Mouse (Mus musculus) right cerebral cortex, adult 2 months (tissue): ENCODE measurements around the gene Tmtc4.

Experiments used
- DNase-seq, 2 experiments: peaks; one replicate each; pipeline ENCODE4 v3.0.0; 2021 to 2022; ENCODE audit warnings: low spot score in 2 of 2

Gene Tmtc4

DNA sequence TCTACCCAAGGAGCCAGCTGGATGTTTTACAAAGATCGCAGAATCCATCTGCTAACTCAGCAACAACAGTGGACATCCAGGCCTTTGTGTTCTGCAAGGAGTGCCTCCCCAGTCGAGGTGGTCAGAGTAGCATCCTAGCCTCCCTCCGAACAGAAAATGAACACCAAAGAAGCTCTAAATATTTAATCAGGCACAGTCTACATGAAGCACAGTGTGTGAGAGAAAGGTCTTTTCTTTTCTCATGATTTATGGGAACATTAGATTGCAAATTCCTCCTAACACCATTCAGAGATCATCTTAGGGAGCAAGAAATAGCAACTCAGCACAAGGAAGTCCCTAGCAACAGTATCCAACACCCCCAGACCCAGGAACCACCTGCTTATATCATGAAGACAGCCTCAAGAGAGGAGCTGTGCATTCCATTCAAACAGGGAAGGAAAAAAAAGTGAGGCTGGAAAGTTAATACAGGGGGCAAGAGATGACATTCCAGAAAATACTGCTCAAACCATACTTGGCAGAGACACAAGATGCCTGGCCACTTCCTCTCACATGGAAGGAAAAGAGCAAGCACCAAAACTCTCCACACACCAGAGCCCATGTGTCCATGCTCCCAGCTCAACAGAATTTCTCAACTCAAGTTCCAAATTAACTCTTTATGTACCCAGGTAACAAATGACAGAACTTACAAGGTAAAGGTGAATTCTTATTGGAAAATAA is 8.8 kb downstream of the Tmtc4 start:
- no peak for DNase-seq

DNA sequence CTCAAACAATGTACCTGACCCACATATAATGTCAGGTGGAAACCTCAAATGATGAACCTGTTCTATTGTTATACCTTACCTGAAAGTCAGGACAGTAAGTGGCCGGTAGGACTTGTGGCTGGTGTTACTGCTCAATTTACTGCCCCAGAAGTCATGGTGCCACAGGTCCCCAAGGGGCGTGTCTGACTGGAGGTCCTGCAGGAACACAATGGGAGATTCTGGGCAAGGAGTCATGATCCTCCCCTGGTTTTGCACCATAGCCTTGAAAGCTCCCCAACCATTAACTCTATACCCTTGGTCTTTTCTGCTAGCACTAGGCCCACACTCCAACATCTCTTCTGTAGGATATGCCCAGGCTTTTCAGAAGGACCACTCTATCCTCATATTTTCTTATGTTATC is 10.7 kb downstream of the Tmtc4 start:
- DNase-seq: no peak

DNA sequence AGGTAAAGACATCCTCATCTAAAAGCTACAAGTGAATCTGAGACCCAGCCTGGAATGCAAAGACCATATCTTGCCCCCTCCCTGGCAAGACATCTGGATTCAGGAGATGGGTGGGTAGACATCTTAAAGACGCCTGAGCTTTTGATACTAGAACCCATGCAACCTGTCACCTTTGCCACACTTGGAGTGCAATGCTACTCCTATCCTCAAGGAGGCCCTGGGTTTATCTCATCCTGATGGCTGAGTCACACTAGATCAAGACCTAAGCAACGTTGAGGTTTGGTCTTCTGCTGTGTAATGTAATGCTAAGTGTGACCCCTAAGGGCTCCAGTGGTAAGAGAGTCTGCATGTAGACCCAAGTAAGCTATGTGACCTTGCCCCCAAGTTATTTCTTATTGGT is 15.8 kb downstream of the Tmtc4 start:
- DNase-seq: no peak

GRCm38 (mm10) chr14:122957941-122958340 is 25.9 kb downstream of the Tmtc4 start:
- peak; percentile 84 to 85 for DNase-seq

- peak; percentile 75 to 80 for DNase-seq
These were observed 30.5 kb downstream of the Tmtc4 start for GRCm38 (mm10) chr14:122953331-122953730.

GRCm38 (mm10) chr14:122952556-122952955 is 31.3 kb downstream of the Tmtc4 start:
- no peak for DNase-seq

GRCm38 (mm10) chr14:122951676-122952445 is 32.0 kb downstream of the Tmtc4 start:
- no peak for DNase-seq

DNA sequence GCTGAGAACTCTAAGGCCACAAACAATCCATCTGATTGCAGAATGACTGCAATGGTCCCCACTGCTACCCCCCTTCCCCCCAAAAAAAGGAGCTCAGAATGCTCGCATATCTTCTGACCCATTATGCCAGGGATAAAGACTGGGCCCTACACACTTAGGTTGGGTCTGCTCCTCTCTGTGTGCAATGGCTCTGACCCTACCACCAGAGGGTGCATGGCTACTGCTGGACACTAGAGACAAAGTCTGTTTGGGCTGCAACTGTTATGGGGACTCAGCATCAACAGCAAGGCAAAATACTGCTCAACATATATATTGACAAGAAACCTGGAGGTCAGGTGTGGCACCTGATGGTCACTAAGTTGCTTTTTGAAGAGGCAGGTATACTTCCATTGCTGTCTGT is 32.9 kb downstream of the Tmtc4 start:
- no peak for DNase-seq

DNA sequence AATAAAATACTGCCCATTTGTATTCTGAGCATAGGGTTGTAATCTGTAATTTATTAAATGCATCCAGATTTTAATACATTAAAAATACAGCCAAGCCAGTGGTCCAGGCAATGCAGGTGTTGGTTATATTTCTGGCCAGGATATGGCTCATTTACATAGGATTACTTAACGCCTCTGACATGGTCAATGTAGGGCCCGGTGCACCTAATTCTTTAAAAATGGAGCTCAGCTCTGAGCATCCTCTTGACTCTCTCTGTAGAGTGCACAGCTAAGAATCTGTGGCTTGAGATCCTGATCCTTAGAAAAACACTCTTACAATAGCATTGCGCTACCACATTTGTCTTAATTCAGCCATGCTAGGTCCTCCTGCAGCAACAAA is 40.4 kb downstream of the Tmtc4 start:
- no peak for DNase-seq

DNA sequence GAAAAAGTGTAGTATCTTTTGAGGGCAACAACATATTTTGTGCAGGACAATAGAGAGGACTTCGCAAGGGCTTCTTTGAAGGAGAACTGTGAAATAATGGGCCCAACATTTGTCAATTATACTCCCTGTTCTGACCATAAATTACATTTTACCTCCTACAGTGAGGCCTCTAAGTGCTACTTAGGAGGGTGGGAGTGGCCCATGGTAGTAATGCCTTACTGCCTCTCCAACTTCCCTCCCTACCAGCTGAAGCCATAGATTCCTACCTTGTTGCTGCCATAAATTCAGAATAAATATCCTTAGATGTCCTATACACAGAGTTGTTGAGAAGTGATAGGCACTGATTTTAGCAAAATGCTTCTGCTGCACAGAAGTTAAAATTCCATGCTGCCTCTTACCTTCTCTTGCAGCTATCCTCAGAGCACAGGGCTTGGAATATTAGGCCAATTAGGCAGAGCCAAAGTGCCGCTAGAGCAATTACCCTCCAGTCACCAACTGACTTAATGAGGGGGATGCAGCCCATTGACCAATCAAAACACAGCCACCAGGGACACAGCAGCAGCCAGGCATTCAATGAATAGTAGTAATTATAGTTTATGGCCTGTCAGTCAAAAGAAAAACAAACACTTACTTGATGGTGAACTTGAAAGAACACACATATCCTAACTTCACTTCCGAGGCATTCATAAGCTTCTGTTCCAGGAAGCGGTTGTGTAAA is 40.9 kb downstream of the Tmtc4 start:
- no peak for DNase-seq

DNA sequence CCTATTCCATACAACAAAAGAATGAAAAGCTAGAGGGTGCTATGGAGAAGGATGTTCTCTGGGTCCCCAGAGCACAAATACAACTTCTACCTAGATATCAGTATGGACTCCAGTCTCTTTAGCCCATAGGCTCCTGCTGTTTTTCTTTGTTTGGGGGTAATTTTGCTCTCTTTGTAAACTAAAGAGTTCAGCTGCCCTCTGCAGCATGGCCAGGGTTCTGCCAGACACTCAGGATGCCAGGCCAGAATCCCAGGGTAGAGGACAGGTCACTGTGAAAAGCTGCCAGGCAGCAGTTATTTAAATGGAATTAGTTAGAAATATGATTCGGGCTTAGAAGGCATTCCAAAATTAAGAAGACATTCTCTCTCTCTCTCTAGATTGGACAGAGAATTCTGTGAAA is 47.4 kb downstream of the Tmtc4 start:
- DNase-seq: no peak

DNA sequence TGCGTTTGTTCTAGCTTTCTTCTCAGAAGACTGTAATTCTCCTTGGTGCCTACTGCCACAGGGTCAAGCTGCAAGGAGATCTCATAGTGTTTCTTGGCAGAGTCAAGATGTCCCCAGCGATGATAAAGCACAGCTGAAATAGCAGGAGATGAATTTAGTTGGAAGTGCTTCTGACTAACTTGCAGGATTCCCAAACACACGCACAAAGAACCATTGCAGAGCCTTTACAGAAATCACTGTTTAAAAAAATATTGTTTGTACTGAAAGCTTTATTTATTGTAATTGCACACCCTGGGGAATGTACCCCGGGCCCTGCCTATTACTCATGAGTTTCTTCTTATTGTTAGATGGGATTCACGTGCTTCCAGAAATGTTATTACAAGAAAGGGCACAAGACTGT is 63.8 kb downstream of the Tmtc4 start:
- DNase-seq: no peak

DNA sequence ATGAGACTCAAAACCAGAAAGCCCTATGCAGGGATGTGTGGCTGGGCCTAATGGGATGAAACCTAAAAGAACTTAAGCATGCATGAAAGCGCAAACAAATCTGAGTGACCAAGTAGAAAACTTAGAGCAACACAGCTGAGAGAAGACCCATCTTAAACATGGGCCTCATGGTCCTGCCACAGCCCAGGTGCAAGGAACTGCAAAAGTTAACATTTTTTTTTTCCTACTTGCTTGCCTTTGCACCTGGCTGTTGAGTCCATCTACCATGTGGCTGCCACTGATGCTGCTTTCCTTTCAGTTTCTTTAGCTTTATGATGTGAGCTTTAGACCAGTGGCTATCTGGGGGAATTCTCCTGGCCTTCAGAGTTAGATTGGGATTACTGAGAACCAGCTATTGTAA is 66.2 kb downstream of the Tmtc4 start:
- DNase-seq: no peak

- DNase-seq: no peak
These were observed 70.2 kb downstream of the Tmtc4 start, which contains the start of gene Ggact for GRCm38 (mm10) chr14:122913657-122914056. Gene Ggact, minus strand, starts transcription at chr14:122913757.

DNA sequence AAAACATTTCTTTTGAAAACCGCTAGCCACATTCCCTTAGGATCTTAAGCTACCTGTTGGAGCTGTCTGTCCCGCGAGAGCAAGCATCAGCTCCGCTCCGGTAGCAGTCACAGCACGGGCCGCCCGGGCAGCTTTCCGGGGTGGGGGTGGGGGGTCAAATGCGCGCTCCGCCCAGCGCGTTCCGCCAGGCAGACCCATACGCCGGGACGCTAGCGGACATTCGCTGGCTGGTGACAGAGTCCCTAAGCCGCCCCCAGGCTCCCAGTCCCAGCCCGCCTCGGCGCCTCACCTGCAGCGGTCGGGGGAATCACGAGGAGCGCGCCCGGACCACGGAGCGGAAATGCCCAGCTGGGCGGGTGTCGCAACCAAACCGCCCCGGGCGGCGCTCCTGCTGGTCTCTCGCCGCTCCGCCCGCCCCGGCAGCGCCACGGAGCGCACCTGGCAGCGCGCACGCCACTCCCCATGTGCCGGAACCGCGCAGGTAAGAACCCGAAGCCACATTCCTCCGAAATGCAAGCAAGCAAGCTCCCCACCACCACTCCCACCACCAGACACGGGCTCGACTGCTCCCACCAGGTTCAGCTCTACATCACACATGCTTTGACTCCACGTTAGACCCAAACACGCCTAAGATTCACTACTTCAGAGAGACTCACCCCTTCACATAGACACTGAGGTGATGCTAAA is 70.9 kb downstream of the Tmtc4 start:
- DNase-seq: peak; percentile 48 to 61

GRCm38 (mm10) chr14:122912137-122912536 is 71.7 kb downstream of the Tmtc4 start:
- DNase-seq: no peak

DNA sequence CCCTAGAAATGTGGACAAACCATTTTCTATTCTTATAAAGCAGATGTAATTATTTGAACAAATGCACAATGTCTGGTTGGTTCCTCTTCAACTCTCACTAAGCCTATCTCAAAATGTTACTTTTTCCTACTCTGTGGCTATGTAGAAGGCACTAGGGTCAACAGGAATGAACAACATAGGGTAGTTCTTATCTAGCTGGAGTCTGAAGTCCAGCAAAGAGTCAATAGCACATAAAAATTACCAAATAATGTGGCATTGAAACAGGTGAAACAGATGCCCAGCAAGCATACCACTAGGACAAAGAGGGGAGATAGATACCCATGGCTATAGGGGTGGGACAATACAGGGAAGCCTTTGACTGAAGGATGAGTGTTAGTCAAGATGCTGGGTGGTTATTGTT is 72.6 kb downstream of the Tmtc4 start:
- DNase-seq: no peak

DNA sequence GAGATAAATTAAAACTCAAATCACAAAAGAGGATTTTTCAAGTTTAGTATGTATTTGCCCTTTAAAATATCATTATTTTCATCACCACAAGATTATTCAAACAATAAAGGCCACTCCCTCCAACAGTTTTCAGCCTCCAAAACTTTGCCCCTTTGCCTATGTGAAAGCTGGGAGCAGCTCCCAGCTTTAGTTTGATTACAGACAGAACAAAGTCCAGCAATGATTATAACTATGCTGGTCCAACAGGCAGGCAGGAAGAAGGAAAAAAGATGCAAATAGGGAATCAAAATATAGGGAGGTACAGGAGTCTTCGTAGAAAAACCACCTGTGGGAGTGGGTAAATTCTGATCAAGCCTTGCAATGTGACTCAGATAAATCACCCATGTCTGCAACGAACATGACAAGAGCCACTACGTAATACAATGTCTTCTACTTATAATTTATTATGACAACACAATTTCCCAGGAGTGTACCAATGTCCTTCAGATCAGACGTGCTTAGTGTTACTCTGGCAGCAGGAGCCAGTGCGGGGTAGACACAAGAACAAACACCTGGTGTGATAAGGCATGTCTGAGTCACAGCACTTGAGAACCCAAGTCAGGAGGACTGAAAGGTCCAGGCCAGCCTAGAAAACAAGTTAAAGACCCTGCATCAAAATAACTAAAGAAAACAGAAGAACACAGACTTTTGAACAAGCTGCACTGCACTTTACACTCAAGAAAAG is 74.3 kb downstream of the Tmtc4 start:
- no peak for DNase-seq

- DNase-seq: no peak
These were observed 75.8 kb downstream of the Tmtc4 start for GRCm38 (mm10) chr14:122908075-122908474.

GRCm38 (mm10) chr14:122905007-122905406 is 78.8 kb downstream of the Tmtc4 start:
- no peak for DNase-seq

DNA sequence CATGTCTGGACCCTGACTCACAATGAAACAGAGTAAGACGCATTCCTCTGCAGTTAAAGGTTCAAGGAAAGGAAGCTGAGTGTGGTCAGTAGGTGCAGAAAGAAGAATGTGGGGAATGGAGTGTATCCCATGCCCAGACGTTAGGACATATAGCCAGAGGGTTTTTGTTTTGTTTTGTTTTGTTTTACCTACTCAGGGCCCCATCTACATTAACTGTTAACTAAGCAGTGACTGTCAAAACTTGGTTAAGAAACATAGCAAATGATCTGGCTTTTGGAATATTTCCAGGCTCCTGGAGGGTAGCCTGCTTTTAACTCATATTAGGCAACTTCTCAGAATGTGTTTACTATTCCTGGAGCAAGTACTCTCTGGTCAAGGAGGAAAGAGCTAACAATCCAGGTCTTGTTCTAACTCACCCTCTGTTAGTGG is 79.9 kb downstream of the Tmtc4 start:
- no peak for DNase-seq
